Mouse (Mus musculus): ENCODE measurements around the gene Lsp1. TPM values are rescaled to one million over a fixed set of nuclear protein-coding genes. Genes with fewer than 3 reads are reported as not detected.

The Lsp1 gene
- polyA plus RNA-seq, 1 experiment from 2014 or later = 6.3 TPM

GRCm38 (mm10) chr7:142449038-142449617, 11.5 kb upstream of the Lsp1 start:
- no peaks in the 10 kb centered on the region for H3K4me1 ChIP-seq
- no peaks in the 10 kb centered on the region for H3K9me3 ChIP-seq
- no peak overlapping the region for H3K4me2 ChIP-seq
- H3K27ac ChIP-seq = no peak overlapping the region
- no peak for ATAC-seq (ENCODE audit: low FRiP score)
- H3K27me3 ChIP-seq = no peaks in the 10 kb centered on the region
- no peak overlapping the region for H3K9ac ChIP-seq
- 80% methylated on average over 6 of the region's 6 CpGs for WGBS
- H3K36me3 ChIP-seq (replicated peaks) = no peaks in the 10 kb centered on the region
- no peak overlapping the region for H3K4me3 ChIP-seq (replicated peaks)

- H3K9ac ChIP-seq = no peak overlapping the region
- no peak overlapping the region for H3K4me3 ChIP-seq (replicated peaks)
- H3K4me2 ChIP-seq = no peak overlapping the region
- no peaks in the 10 kb centered on the region for H3K27me3 ChIP-seq
- no peak for ATAC-seq (ENCODE audit: low FRiP score)
- peaks cover 26% of the 10 kb centered on the region for H3K4me1 ChIP-seq
- H3K27ac ChIP-seq = peak overlapping the region; percentile 75; the same call in 1 of the 2 replicates
- WGBS = 24% methylated on average over 1 of the region's 1 CpGs
- no peaks in the 10 kb centered on the region for H3K9me3 ChIP-seq
- no peaks in the 10 kb centered on the region for H3K36me3 ChIP-seq (replicated peaks)
These were observed 5.9 kb upstream of the Lsp1 start for GRCm38 (mm10) chr7:142454706-142455105.

- H3K4me2 ChIP-seq = no peak overlapping the region
- ATAC-seq (ENCODE audit: low FRiP score) = no peak
- peak overlapping the region; percentile 75; the same call in 1 of the 2 replicates for H3K27ac ChIP-seq
- H3K4me1 ChIP-seq = peaks cover 26% of the 10 kb centered on the region
- no peak overlapping the region for H3K4me3 ChIP-seq (replicated peaks)
- no peaks in the 10 kb centered on the region for H3K36me3 ChIP-seq (replicated peaks)
- no peak overlapping the region for H3K9ac ChIP-seq
- H3K9me3 ChIP-seq = no peaks in the 10 kb centered on the region
- H3K27me3 ChIP-seq = no peaks in the 10 kb centered on the region
- 61% methylated on average over 2 of the region's 2 CpGs for WGBS
These were observed 5.4 kb upstream of the Lsp1 start for GRCm38 (mm10) chr7:142455251-142455650.

- WGBS = 86% methylated on average over 3 of the region's 3 CpGs
These were observed 3.8 kb upstream of the Lsp1 start for GRCm38 (mm10) chr7:142456806-142457205.

GRCm38 (mm10) chr7:142457227-142457811, 3.3 kb upstream of the Lsp1 start:
- Histone ChIP-seq H3K27me3 (no peaks in the 10 kb centered on the region), H3K9ac (no peak overlapping the region), H3K4me1 (peaks cover 26% of the 10 kb centered on the region), H3K4me3 (replicated peaks) (no peak overlapping the region), H3K9me3 (no peaks in the 10 kb centered on the region), H3K36me3 (replicated peaks) (no peaks in the 10 kb centered on the region), H3K4me2 (no peak overlapping the region), H3K27ac (peak overlapping the region; percentile 77)
- peak; percentile 72 for ATAC-seq (ENCODE audit: low FRiP score)
- WGBS = 25% methylated on average over 3 of the region's 3 CpGs

More at GRCm38 (mm10) chr7:142456806-142457205, 3.8 kb upstream of the Lsp1 start:
- no peaks in the 10 kb centered on the region for H3K27me3 ChIP-seq
- no peaks in the 10 kb centered on the region for H3K36me3 ChIP-seq (replicated peaks)
- peaks cover 26% of the 10 kb centered on the region for H3K4me1 ChIP-seq
- H3K9ac ChIP-seq = no peak overlapping the region
- H3K9me3 ChIP-seq = no peaks in the 10 kb centered on the region
- no peak for ATAC-seq (ENCODE audit: low FRiP score)
- no peak overlapping the region for H3K4me3 ChIP-seq (replicated peaks)
- H3K4me2 ChIP-seq = no peak overlapping the region
- H3K27ac ChIP-seq = peak overlapping the region; percentile 77

- H3K4me2 ChIP-seq = no peak overlapping the region
- 0 out of 2 replicates have a peak, but pooled peaks cover 3% of the 10 kb centered on the region for H3K27me3 ChIP-seq
- no peak overlapping the region for H3K9ac ChIP-seq
- no peak overlapping the region for H3K4me3 ChIP-seq (replicated peaks)
- H3K27ac ChIP-seq = peak overlapping the region; percentile 77
- 55% methylated on average over 2 of the region's 2 CpGs for WGBS
- H3K36me3 ChIP-seq (replicated peaks) = no peaks in the 10 kb centered on the region
- no peak for ATAC-seq (ENCODE audit: low FRiP score)
- H3K9me3 ChIP-seq = no peaks in the 10 kb centered on the region
- peaks cover 26% of the 10 kb centered on the region for H3K4me1 ChIP-seq
These were observed 2.6 kb upstream of the Lsp1 start for GRCm38 (mm10) chr7:142458026-142458425.

GRCm38 (mm10) chr7:142458676-142459298, 1.8 kb upstream of the Lsp1 start:
- ATAC-seq (ENCODE audit: low FRiP score) = no peak
- Histone ChIP-seq H3K4me1 (peaks cover 26% of the 10 kb centered on the region), H3K4me3 (replicated peaks) (no peak overlapping the region), H3K9me3 (no peaks in the 10 kb centered on the region), H3K36me3 (replicated peaks) (no peaks in the 10 kb centered on the region), H3K27ac (peak overlapping the region; percentile 77; the same call in 1 of the 2 replicates), H3K4me2 (no peak overlapping the region), H3K9ac (no peak overlapping the region), H3K27me3 (0 out of 2 replicates have a peak, but pooled peaks cover 4% of the 10 kb centered on the region)
- WGBS = 85% methylated on average over 5 of the region's 5 CpGs

GRCm38 (mm10) chr7:142459299-142459691, 1.3 kb upstream of the Lsp1 start:
- H3K9me3 ChIP-seq = no peaks in the 10 kb centered on the region
- H3K4me3 ChIP-seq (replicated peaks) = no peak overlapping the region
- no peak overlapping the region for H3K9ac ChIP-seq
- peaks cover 26% of the 10 kb centered on the region for H3K4me1 ChIP-seq
- no peak for ATAC-seq (ENCODE audit: low FRiP score)
- H3K27ac ChIP-seq = 0 out of 2 replicates have a peak overlapping the region, but pooled peaks have one; percentile 53
- 75% methylated on average over 2 of the region's 2 CpGs for WGBS
- 0 out of 2 replicates have a peak, but pooled peaks cover 4% of the 10 kb centered on the region for H3K27me3 ChIP-seq
- no peak overlapping the region for H3K4me2 ChIP-seq
- no peaks in the 10 kb centered on the region for H3K36me3 ChIP-seq (replicated peaks)

- H3K27ac ChIP-seq = no peak overlapping the region
- peaks cover 17% of the 10 kb centered on the region for H3K4me1 ChIP-seq
- no peak overlapping the region for H3K9ac ChIP-seq
- H3K27me3 ChIP-seq = 0 out of 2 replicates have a peak, but pooled peaks cover 4% of the 10 kb centered on the region
- H3K4me2 ChIP-seq = no peak overlapping the region
- no peaks in the 10 kb centered on the region for H3K36me3 ChIP-seq (replicated peaks)
- no peak for ATAC-seq (ENCODE audit: low FRiP score)
- WGBS = 94% methylated on average over 2 of the region's 2 CpGs
- H3K9me3 ChIP-seq = no peaks in the 10 kb centered on the region
- H3K4me3 ChIP-seq (replicated peaks) = no peak overlapping the region
These were observed 837 bp downstream of the Lsp1 start for GRCm38 (mm10) chr7:142461446-142461845.

- no peak for ATAC-seq (ENCODE audit: low FRiP score)
- Histone ChIP-seq H3K27me3 (0 out of 2 replicates have a peak, but pooled peaks cover 4% of the 10 kb centered on the region), H3K9ac (no peak overlapping the region), H3K27ac (no peak overlapping the region), H3K4me1 (peaks cover 10% of the 10 kb centered on the region), H3K9me3 (no peaks in the 10 kb centered on the region), H3K4me3 (replicated peaks) (no peak overlapping the region), H3K4me2 (no peak overlapping the region), H3K36me3 (replicated peaks) (no peaks in the 10 kb centered on the region)
- 88% methylated on average over 6 of the region's 6 CpGs for WGBS
These were observed 1.6 kb downstream of the Lsp1 start for GRCm38 (mm10) chr7:142462190-142462589.

GRCm38 (mm10) chr7:142462594-142463078, 2.0 kb downstream of the Lsp1 start:
- H3K27ac ChIP-seq = no peak overlapping the region
- H3K36me3 ChIP-seq (replicated peaks) = no peaks in the 10 kb centered on the region
- H3K4me1 ChIP-seq = peaks cover 5% of the 10 kb centered on the region
- no peak overlapping the region for H3K4me2 ChIP-seq
- H3K9ac ChIP-seq = no peak overlapping the region
- no peak overlapping the region for H3K4me3 ChIP-seq (replicated peaks)
- ATAC-seq (ENCODE audit: low FRiP score) = no peak
- H3K9me3 ChIP-seq = no peaks in the 10 kb centered on the region
- WGBS = 81% methylated on average over 4 of the region's 4 CpGs
- 0 out of 2 replicates have a peak, but pooled peaks cover 4% of the 10 kb centered on the region for H3K27me3 ChIP-seq

- no peak for ATAC-seq (ENCODE audit: low FRiP score)
- H3K4me2 ChIP-seq = no peak overlapping the region
These were observed 9.6 kb downstream of the Lsp1 start for GRCm38 (mm10) chr7:142470171-142470691.

More at GRCm38 (mm10) chr7:142470171-142470691, 9.6 kb downstream of the Lsp1 start:
- Histone ChIP-seq H3K9me3 (no peaks in the 10 kb centered on the region), H3K36me3 (replicated peaks) (no peaks in the 10 kb centered on the region), H3K9ac (no peak overlapping the region), H3K27ac (no peak overlapping the region), H3K4me1 (peaks cover 18% of the 10 kb centered on the region), H3K27me3 (no peaks in the 10 kb centered on the region), H3K4me3 (replicated peaks) (no peak overlapping the region)
- WGBS = 88% methylated on average over 7 of the region's 7 CpGs
